Mouse (Mus musculus) kidney, embryonic 16.5 days (tissue): Measurements from ENCODE around the gene Fbxl13. TPM values are rescaled to one million over a fixed set of nuclear protein-coding genes. Genes with fewer than 3 reads are reported as not detected.

Source experiments
- ATAC-seq: fragments of 200-750 bp; cut with Nextera tagmentation; 2 replicates; pipeline ENCODE4 v1.8.0; 2017; ENCODE audit warnings: moderate TSS enrichment; ENCODE audit not compliant: low FRiP score, low TSS enrichment
- H3K27ac ChIP-seq: fragments of 300-500 bp; sonication (generic); 2 replicates; pipeline ENCODE4 v1.5.1; 2014; ENCODE audit warnings: low read length
- H3K27me3 ChIP-seq: fragments of 300-500 bp; sonication (generic); 2 replicates; pipeline ENCODE4 v1.6.1; 2014; ENCODE audit warnings: low read length, control low read depth, mixed read lengths; ENCODE audit not compliant: insufficient read depth
- H3K36me3 ChIP-seq: fragments of 300-500 bp; sonication (generic); 2 replicates; pipeline ENCODE4 v1.6.1; 2014; ENCODE audit warnings: low read length, control low read depth, mixed read lengths; ENCODE audit not compliant: insufficient read depth
- H3K4me1 ChIP-seq: fragments of 300-500 bp; sonication (generic); 2 replicates; pipeline ENCODE4 v1.6.1; 2014; ENCODE audit warnings: low read length, control low read depth, mixed read lengths; ENCODE audit not compliant: insufficient read depth
- H3K4me2 ChIP-seq: fragments of 300-500 bp; sonication (generic); replicated peaks from 2 replicates; pipeline ENCODE4 v1.6.1; 2014; ENCODE audit warnings: low read depth, low read length
- H3K4me3 ChIP-seq: fragments of 300-500 bp; sonication (generic); 2 replicates; pipeline ENCODE4 v1.5.1; 2014; ENCODE audit warnings: mild to moderate bottlenecking, low read length
- H3K9ac ChIP-seq: fragments of 300-500 bp; sonication (generic); replicated peaks from 2 replicates; pipeline ENCODE4 v1.6.1; 2014; ENCODE audit warnings: low read length
- H3K9me3 ChIP-seq: fragments of 300-500 bp; sonication (generic); 2 replicates; pipeline ENCODE4 v1.6.1; 2016; ENCODE audit warnings: low read length, control low read depth
- WGBS: fragments of 180-500 bp; shearing (Covaris S2); extraction: QIAGEN DNeasy Blood & Tissue Kit; methylation state at CpG from one replicate; pipeline ENCODE4 v1.1.7; 2014; 5-methylcytosine and 5-hydroxymethylcytosine counted together
- polyA plus RNA-seq: library from polyadenylated mRNA; unstranded; fragments of >200 nt; fragmentation: Nextera tagmentation; extraction: Ambion mirVana; gene quantifications from 2 replicates; pipeline ENCODE4 v1.2.1, GENCODE M21; 2015

Gene Fbxl13
- polyA plus RNA-seq, 1 experiment from 2014 or later: 0.24 TPM

GRCm38 (mm10) chr5:21485197-21485829, 160.1 kb downstream of the Fbxl13 start:
- Histone ChIP-seq H3K27me3 (no peaks in the 10 kb centered on the region), H3K36me3 (no peaks in the 10 kb centered on the region), H3K9ac (no peak overlapping the region), H3K4me3 (no peak overlapping the region), H3K27ac (no peak overlapping the region), H3K4me2 (no peak overlapping the region), H3K4me1 (no peaks in the 10 kb centered on the region), H3K9me3 (no peaks in the 10 kb centered on the region)
- ATAC-seq: no peak
- 93% methylated on average over 8 of the region's 8 CpGs for WGBS

- Histone ChIP-seq H3K27ac (no peak overlapping the region), H3K4me1 (no peaks in the 10 kb centered on the region), H3K27me3 (no peaks in the 10 kb centered on the region), H3K4me3 (no peak overlapping the region), H3K9me3 (no peaks in the 10 kb centered on the region), H3K36me3 (no peaks in the 10 kb centered on the region), H3K4me2 (no peak overlapping the region), H3K9ac (no peak overlapping the region)
- 74% methylated on average over 8 of the region's 8 CpGs for WGBS
- ATAC-seq: no peak
These were observed 162.2 kb downstream of the Fbxl13 start for GRCm38 (mm10) chr5:21483275-21483674.

- 55% methylated on average over 11 of the region's 11 CpGs for WGBS
These were observed 162.8 kb downstream of the Fbxl13 start for GRCm38 (mm10) chr5:21482446-21483222.

GRCm38 (mm10) chr5:21481521-21481920, 163.9 kb downstream of the Fbxl13 start:
- Histone ChIP-seq H3K4me2 (no peak overlapping the region), H3K4me1 (no peaks in the 10 kb centered on the region), H3K4me3 (no peak overlapping the region), H3K9me3 (no peaks in the 10 kb centered on the region), H3K27ac (no peak overlapping the region), H3K9ac (no peak overlapping the region), H3K27me3 (no peaks in the 10 kb centered on the region), H3K36me3 (no peaks in the 10 kb centered on the region)
- WGBS: 88% methylated on average over 6 of the region's 6 CpGs
- ATAC-seq: no peak

More at GRCm38 (mm10) chr5:21482446-21483222, 162.8 kb downstream of the Fbxl13 start:
- no peak for ATAC-seq
- H3K9ac ChIP-seq: no peak overlapping the region
- H3K27me3 ChIP-seq: no peaks in the 10 kb centered on the region
- no peak overlapping the region for H3K4me3 ChIP-seq
- H3K27ac ChIP-seq: no peak overlapping the region
- no peaks in the 10 kb centered on the region for H3K4me1 ChIP-seq
- no peaks in the 10 kb centered on the region for H3K9me3 ChIP-seq
- no peak overlapping the region for H3K4me2 ChIP-seq
- no peaks in the 10 kb centered on the region for H3K36me3 ChIP-seq

GRCm38 (mm10) chr5:21479746-21480145, 165.7 kb downstream of the Fbxl13 start:
- no peak for ATAC-seq
- Histone ChIP-seq H3K9me3 (no peaks in the 10 kb centered on the region), H3K27ac (no peak overlapping the region), H3K4me1 (no peaks in the 10 kb centered on the region), H3K9ac (no peak overlapping the region), H3K4me2 (no peak overlapping the region), H3K36me3 (no peaks in the 10 kb centered on the region; the same call in 1 of the 2 replicates), H3K27me3 (no peaks in the 10 kb centered on the region), H3K4me3 (no peak overlapping the region)
- WGBS: 84% methylated on average over 5 of the region's 5 CpGs

GRCm38 (mm10) chr5:21478428-21478827, 167.0 kb downstream of the Fbxl13 start:
- H3K9me3 ChIP-seq: no peaks in the 10 kb centered on the region
- no peaks in the 10 kb centered on the region; the same call in 1 of the 2 replicates for H3K36me3 ChIP-seq
- no peak overlapping the region for H3K4me2 ChIP-seq
- ATAC-seq: no peak
- H3K27ac ChIP-seq: no peak overlapping the region
- 93% methylated on average over 5 of the region's 5 CpGs for WGBS
- H3K27me3 ChIP-seq: no peaks in the 10 kb centered on the region
- no peak overlapping the region for H3K4me3 ChIP-seq
- H3K9ac ChIP-seq: no peak overlapping the region
- no peaks in the 10 kb centered on the region for H3K4me1 ChIP-seq

GRCm38 (mm10) chr5:21468100-21468499, 177.3 kb downstream of the Fbxl13 start:
- 84% methylated on average over 12 of the region's 12 CpGs for WGBS
- Histone ChIP-seq H3K4me2 (no peak overlapping the region), H3K27ac (peak overlapping the region; percentile 25; the same call in 1 of the 2 replicates), H3K4me1 (no peaks in the 10 kb centered on the region; the same call in 1 of the 2 replicates), H3K27me3 (no peaks in the 10 kb centered on the region), H3K9me3 (no peaks in the 10 kb centered on the region), H3K9ac (no peak overlapping the region), H3K4me3 (no peak overlapping the region), H3K36me3 (no peaks in the 10 kb centered on the region)
- ATAC-seq: no peak

- peak overlapping the region; percentile 64 for H3K27ac ChIP-seq
- no peaks in the 10 kb centered on the region for H3K36me3 ChIP-seq
- H3K9ac ChIP-seq: no peak overlapping the region
- peak; percentile 73; the same call in 1 of the 2 replicates for ATAC-seq
- 35% methylated on average over 7 of the region's 7 CpGs for WGBS
- no peak overlapping the region for H3K4me3 ChIP-seq
- H3K27me3 ChIP-seq: no peaks in the 10 kb centered on the region
- H3K9me3 ChIP-seq: no peaks in the 10 kb centered on the region
- no peaks in the 10 kb centered on the region; the same call in 1 of the 2 replicates for H3K4me1 ChIP-seq
- H3K4me2 ChIP-seq: no peak overlapping the region
These were observed 178.0 kb downstream of the Fbxl13 start for GRCm38 (mm10) chr5:21467387-21467786.

GRCm38 (mm10) chr5:21440833-21441530, 204.5 kb downstream of the Fbxl13 start:
- H3K36me3 ChIP-seq: 0 out of 2 replicates have a peak, but pooled peaks cover 4% of the 10 kb centered on the region
- H3K4me1 ChIP-seq: peaks cover 4% of the 10 kb centered on the region; the same call in 1 of the 2 replicates
- no peaks in the 10 kb centered on the region for H3K9me3 ChIP-seq
- peak; percentile 54; the same call in 1 of the 2 replicates for ATAC-seq
- no peaks in the 10 kb centered on the region for H3K27me3 ChIP-seq
- 54% methylated on average over 8 of the region's 8 CpGs for WGBS
- H3K4me3 ChIP-seq: no peak overlapping the region
- H3K27ac ChIP-seq: peak overlapping the region; percentile 31; the same call in 1 of the 2 replicates
- H3K4me2 ChIP-seq: no peak overlapping the region
- no peak overlapping the region for H3K9ac ChIP-seq
